Mouse (Mus musculus) brain, embryonic 14.5 days (tissue): ENCODE data around the gene Elmo1. TPM values are rescaled to one million over a fixed set of nuclear protein-coding genes. Genes with fewer than 3 reads are reported as not detected.

Experiments used
- DNase-seq: peaks from one replicate; pipeline ENCODE4 v3.0.0-alpha.2; 2011; ENCODE audit warnings: low read depth
- CTCF ChIP-seq: fragments of 200-500 bp; IDR thresholded peaks from 2 replicates; pipeline ENCODE4 v1.5.1; 2012; ENCODE audit warnings: inconsistent platforms, mild to moderate bottlenecking, moderate library complexity, borderline replicate concordance; ENCODE audit not compliant: insufficient read depth, insufficient read length; ENCODE audit errors: extremely low read depth
- POLR2A ChIP-seq: fragments of 200-500 bp; IDR thresholded peaks from 2 replicates; pipeline ENCODE4 v1.6.1; 2012; ENCODE audit warnings: mild to moderate bottlenecking, inconsistent platforms, borderline replicate concordance; ENCODE audit not compliant: poor library complexity, insufficient read depth, insufficient read length, severe bottlenecking; ENCODE audit errors: extremely low read depth
- polyA plus RNA-seq: library from polyadenylated mRNA; depleted of rRNA; stranded (reverse); fragments of >200 nt; gene quantifications from 2 replicates; pipeline ENCODE4 v1.2.3, GENCODE M21; 2012

Gene Elmo1
- polyA plus RNA-seq, 1 experiment = 46.9 TPM

- peak; percentile 73 for DNase-seq
Observed at GRCm38 (mm10) chr13:20404530-20404929, 314.1 kb downstream of the Elmo1 start.

GRCm38 (mm10) chr13:20406470-20407213 is 316.2 kb downstream of the Elmo1 start:
- DNase-seq = peak; percentile 51
- no peak for TF ChIP-seq CTCF
- no peak for TF ChIP-seq POLR2A

More at GRCm38 (mm10) chr13:20404530-20404929, 314.1 kb downstream of the Elmo1 start:
- TF ChIP-seq POLR2A (no peak), CTCF (no peak)

GRCm38 (mm10) chr13:20410306-20411101 is 320.1 kb downstream of the Elmo1 start:
- peak; percentile 51 for DNase-seq
- TF ChIP-seq POLR2A = no peak
- TF ChIP-seq CTCF = no peak

GRCm38 (mm10) chr13:20416691-20417660 is 326.6 kb downstream of the Elmo1 start:
- DNase-seq = peak; percentile 65
- TF ChIP-seq CTCF = no peak
- no peak for TF ChIP-seq POLR2A

- no peak for TF ChIP-seq CTCF
- TF ChIP-seq POLR2A = no peak
- peak; percentile 40 for DNase-seq
Observed at GRCm38 (mm10) chr13:20430998-20431397, 340.6 kb downstream of the Elmo1 start.

DNA sequence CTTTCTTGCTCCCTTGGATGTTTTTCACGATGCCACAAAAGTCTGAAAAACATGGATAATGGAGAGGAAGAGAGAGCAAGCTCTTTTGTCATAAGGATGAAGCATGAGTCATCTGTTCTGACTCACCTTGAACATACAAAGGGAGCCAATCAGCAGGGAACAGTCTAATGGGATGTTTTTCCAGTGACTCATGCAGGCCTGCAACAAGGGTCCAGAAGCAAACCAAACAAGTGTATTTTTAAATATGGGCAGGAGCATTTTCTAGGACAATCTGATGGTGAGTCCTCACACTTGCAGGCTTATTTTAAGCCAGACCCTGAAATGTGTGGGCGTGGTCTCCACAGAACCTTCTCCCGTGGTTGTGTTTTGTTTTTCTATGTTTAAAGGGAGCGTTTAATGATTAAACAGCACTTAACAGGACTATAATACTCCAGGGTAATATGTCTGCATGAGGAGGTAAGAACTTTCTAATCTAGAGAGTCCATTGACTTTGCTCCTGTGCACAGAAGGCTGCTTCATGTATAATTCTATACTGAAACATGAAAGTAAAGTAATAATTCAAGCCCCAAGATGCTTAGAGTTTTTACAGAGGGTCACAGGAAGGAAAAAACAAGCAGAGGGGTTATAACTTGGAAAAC is 342.9 kb downstream of the Elmo1 start:
- DNase-seq = peak; percentile 33

DNA sequence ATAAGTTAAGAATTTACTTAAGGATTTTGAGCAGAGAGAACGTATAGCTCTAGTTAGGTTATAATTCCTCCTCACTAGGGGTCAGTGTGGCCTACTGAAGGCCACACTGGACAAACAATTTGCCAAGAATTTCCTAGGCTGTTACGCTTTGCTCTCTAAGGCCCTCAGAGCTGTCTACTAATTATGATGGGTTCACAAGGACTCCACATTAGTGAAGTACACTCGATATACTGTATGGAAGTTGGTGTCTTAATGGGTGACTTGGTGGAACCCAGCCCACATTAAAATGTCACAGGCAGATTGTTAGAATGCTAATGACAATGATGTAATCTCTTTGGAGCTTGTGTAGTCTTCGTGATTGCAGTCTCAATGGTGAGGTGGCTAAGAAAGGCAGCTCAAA is 343.7 kb downstream of the Elmo1 start:
- TF ChIP-seq CTCF = no peak
- TF ChIP-seq POLR2A = no peak
- peak; percentile 55 for DNase-seq

More for the DNA sequence above, 342.9 kb downstream of the Elmo1 start:
- no peak for TF ChIP-seq CTCF
- no peak for TF ChIP-seq POLR2A

- TF ChIP-seq POLR2A = no peak
- TF ChIP-seq CTCF = no peak
- DNase-seq = no peak
Observed at GRCm38 (mm10) chr13:20439488-20439887, 349.1 kb downstream of the Elmo1 start.

DNA sequence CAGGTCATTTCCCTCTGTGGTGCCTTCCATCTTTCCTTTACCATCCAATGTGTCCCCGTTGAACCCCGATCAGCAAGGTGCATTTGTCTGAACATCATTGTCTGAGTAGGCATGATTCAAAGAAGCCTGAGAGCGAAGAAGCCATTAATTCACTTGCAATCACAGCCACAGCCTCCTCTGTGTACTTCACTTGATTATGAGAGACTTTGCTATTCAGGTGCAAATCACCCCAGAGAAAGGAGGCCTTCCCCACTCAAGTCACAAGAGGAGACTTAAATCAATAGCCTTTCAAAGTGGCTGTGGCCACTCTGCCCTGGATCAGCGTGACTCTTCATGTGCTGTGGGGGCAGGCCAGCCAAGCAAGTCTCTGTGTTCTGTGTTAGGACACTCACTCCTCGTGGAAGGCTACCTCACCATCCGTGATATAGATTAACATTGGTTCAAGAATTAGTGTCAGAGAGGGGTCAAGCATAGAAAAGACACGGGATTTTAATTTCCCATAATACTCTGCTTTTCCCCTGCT is 360.5 kb downstream of the Elmo1 start:
- peak; percentile 70 for DNase-seq
- TF ChIP-seq POLR2A = no peak
- no peak for TF ChIP-seq CTCF

GRCm38 (mm10) chr13:20454357-20454756 is 364.0 kb downstream of the Elmo1 start:
- peak; percentile 90 for DNase-seq
- no peak for TF ChIP-seq POLR2A
- no peak for TF ChIP-seq CTCF
